Mouse (Mus musculus) E14TG2a.4 (cell line): ENCODE data around the gene Pmp22.

Experiments used
- CTCF ChIP-seq: conservative IDR thresholded peaks from 2 replicates; pipeline ENCODE4 v1.5.1; 2014; ENCODE audit warnings: low read length
- POU5F1 ChIP-seq: IDR thresholded peaks from 2 replicates; pipeline ENCODE4 v1.6.1; 2014; ENCODE audit warnings: low read length, borderline replicate concordance

- TF ChIP-seq CTCF = no peak
- no peak for TF ChIP-seq POU5F1
Observed at GRCm38 (mm10) chr11:63114807-63115641, 13.8 kb upstream of the Pmp22 start.
